Mouse (Mus musculus): Measurements from ENCODE around the gene Olfr129.
A peak's percentile ranks its signal among the peaks of the same experiment; 100 is the strongest.

The Olfr129 gene

GRCm38 (mm10) chr17:38059979-38060378, at the start of gene Olfr129:
Gene Olfr129, minus strand, starts transcription at chr17:38060079.
- no peak for DNase-seq (ENCODE audit: low read depth, low spot score)

- DNase-seq (ENCODE audit: low read depth, low spot score): no peak
Measured at GRCm38 (mm10) chr17:38088593-38088992, 28.7 kb upstream of the Olfr129 start, which contains the start of gene Olfr131. Gene Olfr131, minus strand, starts transcription at chr17:38088693.

GRCm38 (mm10) chr17:38082364-38082763, 22.5 kb upstream of the Olfr129 start:
- DNase-seq (ENCODE audit: low read depth, low spot score): no peak

GRCm38 (mm10) chr17:38063621-38064020, 3.7 kb upstream of the Olfr129 start, which contains the start of gene Olfr130:
Gene Olfr130, plus strand, starts transcription at chr17:38063921.
- DNase-seq (ENCODE audit: low read depth, low spot score): no peak

GRCm38 (mm10) chr17:38026297-38026696, 33.6 kb downstream of the Olfr129 start:
- DNase-seq (ENCODE audit: low read depth, low spot score): peak; percentile 86

- peak; percentile 82 for DNase-seq (ENCODE audit: low read depth, low spot score)
Measured at GRCm38 (mm10) chr17:38016341-38016740, 43.5 kb downstream of the Olfr129 start.

- DNase-seq (ENCODE audit: low read depth, low spot score): peak; percentile 76
Measured at GRCm38 (mm10) chr17:38004996-38005395, 54.9 kb downstream of the Olfr129 start.

All from ES-CJ7 (cell line).